Mouse (Mus musculus): ENCODE data around the gene Bche.

The Bche gene

DNA sequence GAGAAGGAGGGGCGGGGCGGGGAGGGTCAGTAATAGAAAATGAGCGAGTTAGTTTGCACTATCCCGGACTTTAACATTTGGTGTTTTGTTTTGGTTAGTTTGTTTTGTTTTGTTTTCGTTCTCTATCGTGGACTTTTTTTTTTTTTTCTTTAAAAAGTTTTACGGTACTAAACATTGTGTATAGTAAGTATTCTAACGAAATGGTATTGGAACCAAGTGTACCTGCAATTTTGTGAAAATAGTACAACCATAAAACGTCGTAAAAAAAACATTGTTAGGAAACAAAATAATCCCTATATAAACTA lies at the start of gene Bche:
Gene Bche, minus strand, starts transcription at position 6 of the 305 bp plus-strand sequence.
- no peak for DNase-seq (ENCODE audit: low read depth)

DNA sequence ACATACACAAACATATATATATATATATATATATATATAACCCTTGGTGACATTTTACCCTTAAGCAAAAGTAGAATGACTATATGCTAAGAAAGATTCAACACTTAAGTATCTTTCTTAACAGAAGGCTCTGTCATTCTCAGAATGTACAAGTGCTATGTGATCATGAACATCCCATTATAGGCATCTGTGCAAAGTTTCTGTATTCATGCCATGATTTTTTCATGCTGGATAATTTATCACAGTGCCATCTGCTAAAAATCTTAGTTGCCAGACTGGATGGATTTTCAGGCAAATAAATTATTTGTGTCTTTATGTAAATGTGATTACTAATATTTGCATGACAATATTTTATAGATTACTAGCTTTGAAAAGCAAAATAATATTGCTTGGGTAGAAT lies 33.8 kb upstream of the Bche start:
- no peak for DNase-seq (ENCODE audit: low read depth)

- DNase-seq (ENCODE audit: low read depth) = no peak
These were observed 23.5 kb upstream of the Bche start for GRCm38 (mm10) chr3:73731677-73732076.

- DNase-seq (ENCODE audit: low read depth) = no peak
These were observed 21.3 kb upstream of the Bche start for GRCm38 (mm10) chr3:73729511-73729910.

- DNase-seq (ENCODE audit: low read depth) = no peak
These were observed 17.5 kb upstream of the Bche start for GRCm38 (mm10) chr3:73725711-73726110.

DNA sequence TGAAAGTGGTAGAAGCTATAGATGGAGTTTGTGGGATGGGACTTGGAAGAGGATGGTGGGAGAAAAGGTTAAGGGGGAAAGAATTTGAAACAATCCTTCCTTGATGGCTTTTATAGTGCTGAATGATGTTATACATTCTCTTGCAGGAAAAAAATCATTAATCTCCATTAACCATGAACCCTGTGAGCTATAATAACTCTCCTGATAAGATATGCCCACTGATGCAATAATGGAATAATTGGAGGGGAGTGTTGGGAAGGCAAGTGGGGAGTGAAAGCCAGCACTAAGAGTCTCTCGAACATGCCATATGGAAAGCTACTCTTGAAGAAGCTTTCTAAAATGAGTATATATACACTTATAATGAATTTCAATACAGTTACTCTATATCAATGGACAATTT lies 16.7 kb upstream of the Bche start:
- no peak for DNase-seq (ENCODE audit: low read depth)

DNA sequence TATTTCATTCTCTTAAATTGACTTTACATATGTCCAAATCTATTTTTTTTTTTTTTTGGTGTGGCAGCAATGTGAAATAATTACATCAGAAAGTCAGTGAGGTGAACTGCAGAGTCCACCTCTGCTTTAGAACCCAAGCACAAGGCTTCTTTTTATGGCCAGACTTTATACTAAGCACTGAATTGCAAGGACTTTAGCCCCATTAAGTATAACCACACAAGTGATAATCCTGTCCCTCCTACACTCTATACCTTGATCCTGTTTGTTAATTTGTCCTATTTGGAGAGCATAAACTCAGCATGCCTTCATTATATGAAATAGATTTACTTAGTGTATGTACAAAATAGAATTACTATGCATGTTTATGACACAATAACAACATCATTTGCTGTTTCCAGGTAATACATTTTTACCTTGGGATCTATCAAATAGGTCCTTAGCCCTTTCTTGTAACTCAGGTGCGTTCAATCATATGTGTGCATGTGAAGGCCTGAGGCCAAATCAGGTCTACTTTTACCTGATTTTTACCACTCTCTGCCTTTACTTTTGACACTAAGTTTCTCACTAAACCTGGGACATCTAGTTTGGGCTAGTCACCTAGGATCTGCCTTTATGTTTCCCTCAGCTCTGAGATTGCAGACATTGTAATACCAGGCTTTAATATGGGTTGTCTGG lies 9.5 kb upstream of the Bche start:
- DNase-seq (ENCODE audit: low read depth) = no peak

DNA sequence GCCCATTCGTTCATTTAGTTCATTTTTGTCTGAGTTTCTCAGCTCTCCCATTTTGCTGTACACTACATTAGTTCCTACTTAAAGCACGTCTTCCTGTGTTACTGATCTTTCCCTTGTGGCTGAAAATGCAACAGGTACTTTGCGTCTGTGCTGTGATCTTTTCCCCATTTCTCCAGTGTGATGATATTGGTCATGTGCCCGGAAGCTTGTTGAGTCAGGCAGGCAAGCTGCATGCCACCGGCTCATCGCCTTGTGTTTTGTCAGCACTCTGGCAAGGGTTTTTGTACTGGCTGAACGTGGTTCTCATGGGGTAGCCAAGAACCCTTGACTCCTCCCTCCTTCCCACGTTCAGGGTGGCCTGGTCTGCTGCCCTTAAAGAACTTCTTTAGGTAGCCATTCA lies 1.7 kb upstream of the Bche start:
- no peak for DNase-seq (ENCODE audit: low read depth)

GRCm38 (mm10) chr3:73707461-73708409 lies 480 bp downstream of the Bche start:
- no peak for DNase-seq (ENCODE audit: low read depth)

- DNase-seq (ENCODE audit: low read depth) = no peak
These were observed 1.7 kb downstream of the Bche start for GRCm38 (mm10) chr3:73706544-73706943.

- no peak for DNase-seq (ENCODE audit: low read depth)
These were observed 9.3 kb downstream of the Bche start for GRCm38 (mm10) chr3:73698889-73699288.

DNA sequence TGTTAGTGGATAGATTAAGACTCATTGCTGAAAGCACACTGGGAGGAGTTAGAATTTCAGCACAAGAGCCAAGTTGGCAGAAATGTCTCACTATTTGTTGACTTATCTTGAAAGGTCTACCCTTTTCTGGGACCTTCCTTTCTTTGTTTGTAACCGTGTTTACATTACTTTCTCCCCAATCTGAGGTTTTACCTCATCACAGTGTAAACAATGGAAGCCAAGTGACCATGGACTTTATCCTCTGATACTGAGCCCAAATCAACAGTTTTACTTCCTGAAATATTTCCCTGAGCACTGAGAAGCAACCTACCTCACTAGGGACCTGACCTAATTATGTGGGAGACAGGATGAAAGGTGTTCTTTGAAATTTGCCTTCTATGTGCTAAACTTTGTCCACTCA lies 34.9 kb downstream of the Bche start:
- no peak for DNase-seq (ENCODE audit: low read depth)

- DNase-seq (ENCODE audit: low read depth) = no peak
These were observed 40.0 kb downstream of the Bche start for GRCm38 (mm10) chr3:73668172-73668571.

DNA sequence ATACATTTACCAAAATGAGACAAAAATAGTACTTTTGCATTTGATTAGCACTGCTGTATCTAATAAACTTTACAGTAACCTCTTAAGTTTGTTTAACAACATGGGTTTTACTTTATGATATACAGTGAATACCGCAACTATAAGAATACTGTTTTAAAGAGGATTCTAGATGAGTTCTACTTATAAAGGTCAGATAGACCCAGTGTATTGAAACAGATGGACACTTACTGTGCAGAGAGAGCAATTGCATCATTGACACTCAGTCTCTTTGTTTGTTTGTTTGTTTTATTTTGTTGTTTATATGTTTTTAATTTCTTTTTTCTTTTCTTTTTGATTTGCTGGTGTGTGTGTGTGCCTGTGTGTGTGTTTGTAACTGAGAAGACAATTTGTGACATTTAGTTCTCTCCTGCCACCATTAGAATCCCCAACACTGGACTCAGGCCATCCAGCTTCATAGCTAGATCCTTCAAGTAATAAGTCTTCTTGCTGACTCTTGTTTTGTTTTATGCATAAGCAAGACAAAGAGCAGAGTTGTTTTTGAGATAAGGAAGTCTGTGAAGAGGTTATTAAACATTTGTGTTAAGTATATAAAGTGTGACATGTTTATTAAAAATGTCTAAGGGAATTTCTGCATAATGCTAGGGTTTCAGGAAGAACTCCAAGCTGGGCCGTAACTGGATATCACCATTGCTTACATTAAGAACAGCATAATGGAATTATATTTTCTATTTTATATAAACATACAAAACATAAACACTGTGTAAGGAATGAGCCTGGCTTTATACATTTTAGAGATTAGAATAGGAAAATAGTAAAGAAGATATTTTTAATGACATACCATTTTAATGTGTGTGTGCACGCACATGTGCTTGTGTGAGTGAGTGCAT lies 40.7 kb downstream of the Bche start:
- DNase-seq (ENCODE audit: low read depth) = no peak

GRCm38 (mm10) chr3:73650281-73650680 lies 57.9 kb downstream of the Bche start:
- DNase-seq (ENCODE audit: low read depth) = no peak

DNA sequence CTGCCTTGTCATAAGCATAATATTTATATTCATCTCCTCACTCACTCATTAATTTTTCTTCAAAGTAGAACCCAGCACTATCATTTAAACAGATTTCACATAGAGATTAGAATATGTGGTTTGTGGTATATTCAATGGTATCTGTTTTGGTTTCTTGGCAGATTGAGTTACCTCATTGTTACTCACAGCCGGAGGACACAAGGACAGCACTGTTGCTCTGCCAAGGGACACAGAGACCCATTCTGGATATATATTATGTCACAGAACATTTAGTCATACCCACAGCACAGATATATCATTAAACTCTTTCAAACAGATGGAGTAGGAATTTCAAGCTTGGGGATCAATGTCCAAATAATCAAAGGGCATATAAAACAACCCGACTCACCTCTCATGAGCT lies 61.2 kb downstream of the Bche start:
- no peak for DNase-seq (ENCODE audit: low read depth)

- DNase-seq (ENCODE audit: low read depth) = no peak
These were observed 96.8 kb downstream of the Bche start for GRCm38 (mm10) chr3:73611421-73611820.

GRCm38 (mm10) chr3:73591757-73592533 lies 116.3 kb downstream of the Bche start:
- no peak for DNase-seq (ENCODE audit: low read depth)
